Mouse (Mus musculus) megakaryocyte-erythroid progenitor cell, adult 5-6 weeks (primary cell): ENCODE measurements around the gene Hs3st2. TPM values are rescaled to one million over a fixed set of nuclear protein-coding genes. Genes with fewer than 3 reads are reported as not detected.
A peak's percentile ranks its signal among the peaks of the same experiment; 100 is the strongest.
"Not testable (repeated sequence)": the region's sequence is repeated elsewhere in the genome, so short reads cannot be mapped to it uniquely, and the experiment has no call there.

Experiments used
- ATAC-seq: replicated peaks from 2 replicates; pipeline ENCODE4 v1.8.0; 2016; ENCODE audit warnings: mild to moderate bottlenecking, inconsistent platforms; ENCODE audit not compliant: severe bottlenecking, poor library complexity, low FRiP score, low TSS enrichment
- total RNA-seq, 2 experiments: library from RNA; stranded (forward) in 1 of 2; stranded (reverse) in 1 of 2; fragments of 200-1000, 215-1000 nt in 1 of 2; fragments of >200 nt in 1 of 2; fragmentation: Nextera tagmentation in 1 of 2; gene quantifications; 2 replicates each; pipeline ENCODE4 v1.2.3; 2014 to 2017

Hs3st2 gene
- total RNA-seq (2014; fragmentation: Nextera tagmentation) (not detected in 2 replicates), total RNA-seq (2017) (not detected in 2 replicates)

DNA sequence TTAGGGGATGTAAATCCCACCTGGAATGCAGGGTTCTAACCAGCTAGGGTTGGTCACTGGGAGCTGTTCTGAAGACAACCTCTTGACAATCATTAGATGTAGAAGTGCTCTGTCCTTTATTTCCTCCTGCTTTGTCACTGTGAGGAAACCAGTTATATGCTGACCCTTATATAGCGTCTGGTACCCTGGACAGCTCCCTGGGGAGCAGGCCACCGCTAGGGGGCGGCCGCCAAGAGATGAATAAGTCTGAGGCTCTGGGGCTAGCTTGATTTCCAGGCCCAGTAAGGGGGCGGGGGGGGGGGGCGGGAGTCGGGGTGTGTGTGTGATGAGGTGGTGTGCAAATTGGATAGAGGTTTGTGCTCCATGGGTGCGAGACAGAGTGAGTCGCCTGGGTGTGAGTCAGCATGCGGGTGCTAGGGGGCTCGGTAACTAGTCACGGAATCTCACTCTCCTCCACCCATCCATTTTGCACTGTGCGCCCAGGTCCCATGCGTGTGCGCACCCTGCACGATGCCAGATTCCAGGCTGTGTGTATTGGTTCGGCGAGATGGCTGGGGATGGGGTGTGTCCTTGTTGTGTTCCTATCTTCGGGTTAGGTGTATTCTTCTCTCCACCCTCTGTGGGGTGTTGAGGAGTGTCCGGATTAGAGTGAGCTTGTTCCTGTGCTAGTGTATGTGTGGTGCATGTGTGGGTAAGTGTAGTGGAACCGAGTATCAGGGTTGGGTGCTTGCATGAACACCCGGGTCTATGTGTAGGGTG lies at the start of gene Hs3st2:
TSS of gene Hs3st2 (plus strand) at position 635 of the 759 bp plus-strand sequence.
- peak; percentile 67 for ATAC-seq

DNA sequence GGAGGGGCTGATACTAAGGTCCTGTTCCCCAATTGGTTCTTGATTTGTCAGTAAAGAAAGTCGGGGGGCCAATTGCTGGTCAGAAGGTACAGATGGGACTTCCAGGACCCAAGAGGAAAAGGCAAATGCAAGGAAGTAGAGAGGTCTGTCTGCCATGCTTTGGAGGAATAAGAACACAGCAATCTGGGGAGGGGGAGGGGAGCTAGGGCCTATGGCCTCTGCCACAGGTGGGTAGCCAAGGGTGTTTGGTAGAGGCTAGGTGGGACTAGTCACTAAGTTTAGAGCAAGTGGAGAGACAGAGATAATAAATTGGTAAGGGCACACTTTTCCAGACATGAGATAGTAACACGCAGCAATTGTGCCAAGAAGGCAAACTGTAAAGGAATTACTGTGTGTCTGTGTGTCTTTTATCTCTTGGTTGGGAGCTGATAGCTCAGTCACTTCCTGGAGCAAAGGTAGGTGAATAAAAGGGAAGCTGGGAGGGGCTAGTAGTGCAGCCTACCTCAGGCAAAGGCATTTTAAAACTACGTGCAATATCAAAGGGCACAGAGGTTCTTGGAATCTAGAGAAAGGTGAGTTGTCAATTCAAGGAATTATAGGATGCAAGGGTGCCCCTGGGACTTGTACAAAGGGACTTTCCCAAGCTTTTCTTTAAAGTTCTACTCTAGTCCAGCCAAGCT lies 43.2 kb upstream of the Hs3st2 start:
- no peak for ATAC-seq

DNA sequence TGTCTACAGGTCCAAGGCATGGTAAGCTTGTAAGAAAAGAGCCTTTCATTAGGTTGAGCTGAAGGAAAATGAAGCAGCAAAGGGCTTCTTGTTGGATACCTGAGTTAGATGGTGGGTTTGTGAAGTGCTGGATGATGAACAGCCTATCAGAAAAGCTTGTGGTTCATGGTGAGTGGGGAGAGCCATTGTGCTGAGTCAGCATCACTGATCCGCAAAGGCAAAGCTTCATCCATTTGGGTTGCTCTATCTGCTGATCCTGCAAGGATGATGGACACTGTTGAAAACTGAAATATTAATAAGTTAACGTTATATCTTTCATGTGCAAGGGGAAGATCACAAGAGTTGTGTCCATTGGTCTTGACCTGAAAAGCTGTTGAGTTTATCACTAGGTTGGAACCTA lies 40.0 kb upstream of the Hs3st2 start:
- no peak for ATAC-seq

DNA sequence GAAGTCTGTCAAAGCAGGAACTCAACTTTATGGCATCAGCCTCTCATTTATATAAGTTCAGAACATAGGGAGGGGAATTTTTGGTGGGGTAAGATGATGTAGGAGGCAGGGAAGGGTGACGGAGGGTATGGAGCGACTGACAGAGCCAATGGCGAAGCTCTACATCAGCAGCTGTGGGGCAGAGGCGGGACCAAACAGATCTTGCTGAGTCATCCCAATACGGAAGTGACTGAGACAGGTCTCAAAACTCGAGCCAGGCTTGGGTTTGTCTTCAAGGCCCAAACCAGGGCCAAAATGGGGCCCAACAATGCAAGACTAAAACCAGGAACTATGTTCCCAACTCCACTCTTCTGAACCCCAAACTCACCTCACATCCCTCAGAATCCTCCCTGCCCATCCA lies 30.2 kb upstream of the Hs3st2 start:
- ATAC-seq: not testable (repeated sequence)

DNA sequence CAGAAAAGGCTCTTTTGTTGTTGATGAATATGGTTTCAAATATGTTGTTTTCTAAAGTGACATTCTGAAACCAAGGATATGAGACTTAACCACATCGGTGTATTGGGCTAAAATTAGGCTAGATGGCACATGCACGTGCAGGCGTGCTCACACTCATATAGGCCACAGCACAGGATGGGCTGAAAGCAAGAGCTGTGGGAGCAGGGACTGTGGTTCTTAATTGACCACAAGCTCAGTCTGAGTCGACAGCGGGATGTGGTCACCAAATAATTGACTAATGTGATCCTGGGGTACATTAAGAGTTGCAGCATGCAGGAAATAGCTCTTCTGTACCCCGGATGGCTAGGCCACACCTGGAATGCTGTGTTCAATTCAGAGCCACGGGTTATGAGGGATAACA lies 26.1 kb upstream of the Hs3st2 start:
- no peak for ATAC-seq

DNA sequence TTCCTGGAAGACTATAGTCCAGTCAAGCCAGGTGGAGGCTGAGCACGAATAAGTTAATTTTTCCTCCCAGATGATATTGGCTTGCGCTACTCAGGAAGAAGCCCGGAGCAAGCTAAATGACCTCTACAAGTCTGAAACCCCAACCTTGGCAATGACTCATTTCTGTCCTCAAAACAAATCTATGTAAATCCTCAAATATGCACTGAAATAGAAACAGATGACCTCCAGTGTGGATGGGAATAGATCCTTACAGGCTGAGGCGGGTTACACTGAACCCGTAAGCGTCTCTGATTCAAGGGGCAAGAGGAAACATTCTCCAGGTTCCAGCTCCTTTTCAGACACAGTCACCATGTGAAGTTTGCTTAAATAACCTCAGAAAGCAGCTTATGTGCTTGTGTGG lies 24.5 kb upstream of the Hs3st2 start:
- no peak for ATAC-seq

DNA sequence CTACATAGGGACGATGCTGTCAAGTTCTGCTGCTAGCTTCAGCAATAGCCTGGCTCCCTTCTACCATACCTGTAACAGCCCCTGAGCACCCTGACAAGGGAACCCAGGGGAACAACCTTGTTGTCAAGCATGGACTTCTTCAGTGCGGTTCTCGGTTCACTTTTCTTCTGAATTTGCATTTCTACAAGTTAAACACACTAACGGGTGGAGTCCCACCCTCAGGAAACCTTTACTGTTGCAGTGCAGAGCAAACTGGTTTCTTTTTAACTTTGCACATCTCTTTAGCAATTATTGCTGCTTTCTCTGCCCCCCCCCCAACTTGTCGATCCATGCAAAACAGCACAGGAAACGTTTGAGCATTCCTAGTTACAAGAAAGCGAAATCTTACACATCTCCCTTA lies 19.7 kb upstream of the Hs3st2 start:
- no peak for ATAC-seq

DNA sequence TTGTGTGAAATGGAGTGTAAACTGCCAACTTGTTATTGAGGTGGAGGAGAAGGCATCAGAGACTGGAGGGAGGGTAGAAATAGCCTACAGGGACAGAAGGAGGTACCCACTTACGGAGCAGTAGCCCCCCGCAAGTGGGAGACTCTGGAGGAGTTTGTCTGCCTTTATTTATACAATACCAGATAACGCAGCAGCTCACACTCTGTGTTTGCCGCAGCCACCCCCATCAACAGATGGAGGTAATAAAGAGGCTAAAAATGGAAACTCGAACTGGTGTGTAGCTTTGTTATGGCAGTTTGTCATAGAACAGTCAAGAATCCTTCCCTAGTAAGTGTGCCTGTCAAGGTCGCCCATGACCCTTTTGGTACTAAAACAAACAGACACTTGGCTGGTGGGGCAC lies 16.2 kb upstream of the Hs3st2 start:
- no peak for ATAC-seq

DNA sequence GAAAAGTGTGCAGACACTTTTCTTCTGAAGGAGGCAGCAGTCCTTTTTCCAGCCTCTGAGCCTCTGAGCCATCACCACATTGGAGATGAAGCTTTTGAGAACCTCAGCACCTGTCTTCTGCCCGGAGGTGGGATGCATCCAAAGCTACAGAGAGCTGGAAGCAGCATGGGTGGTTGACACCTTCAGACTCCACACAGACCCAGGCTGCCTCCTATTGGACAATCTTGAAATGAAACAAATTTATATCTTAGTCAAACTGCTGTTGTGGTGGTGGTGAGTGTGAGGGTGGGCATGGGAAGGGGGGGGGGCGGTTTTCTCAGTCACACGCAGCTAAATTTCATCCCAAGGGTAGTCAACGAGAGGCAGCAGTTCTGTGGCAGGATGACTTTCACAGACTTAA lies 12.7 kb upstream of the Hs3st2 start:
- no peak for ATAC-seq

DNA sequence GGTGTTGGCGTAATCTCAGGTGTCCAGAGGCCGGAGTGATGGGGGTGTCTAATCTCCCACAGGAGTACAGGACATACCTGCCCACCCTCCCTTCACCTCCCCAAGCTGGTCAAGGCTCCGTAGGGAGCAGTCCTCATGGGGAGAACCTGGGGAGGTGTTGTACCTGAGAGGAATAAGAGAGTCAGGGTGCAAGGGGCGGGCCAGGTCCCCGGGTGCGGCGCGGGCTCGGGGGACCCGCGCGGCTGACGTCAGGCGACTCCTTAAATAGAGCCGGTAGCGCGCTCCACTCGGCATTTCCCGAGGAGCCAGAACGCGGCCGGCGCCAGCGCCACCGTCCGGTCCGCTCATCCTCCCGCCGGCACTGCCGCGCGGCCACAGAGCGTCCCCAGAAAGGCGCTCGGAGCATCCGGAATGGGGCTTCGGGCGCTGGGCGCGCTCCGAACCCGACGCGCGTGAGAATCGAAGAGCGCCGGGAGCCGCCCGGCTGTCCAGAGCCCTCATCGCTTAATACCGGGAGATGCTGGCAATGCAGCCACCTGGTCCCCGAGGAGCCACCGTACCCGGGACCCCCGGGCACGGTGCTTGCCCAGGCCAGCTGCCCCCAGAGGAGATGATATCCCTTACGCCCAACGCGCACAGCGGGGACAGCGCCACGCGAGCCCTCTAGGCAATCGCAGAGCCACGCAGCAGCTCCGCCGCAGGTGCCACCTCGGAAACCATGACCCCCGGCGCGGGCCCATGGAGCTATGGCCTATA lies 503 bp downstream of the Hs3st2 start:
- ATAC-seq: 0 out of 2 replicates have a peak, but pooled peaks have one; percentile 18

DNA sequence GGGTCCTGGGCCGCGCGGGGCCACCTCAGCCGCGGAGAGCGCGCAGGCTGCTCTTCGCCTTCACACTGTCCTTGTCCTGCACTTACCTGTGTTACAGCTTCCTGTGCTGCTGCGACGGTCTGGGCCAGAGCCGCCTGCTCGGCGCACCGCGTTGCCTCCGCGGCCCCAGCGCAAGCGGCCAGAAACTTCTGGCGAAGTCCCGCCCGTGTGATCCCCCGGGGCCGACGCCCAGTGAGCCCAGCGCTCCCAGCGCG lies 1.0 kb downstream of the Hs3st2 start:
- ATAC-seq: no peak

DNA sequence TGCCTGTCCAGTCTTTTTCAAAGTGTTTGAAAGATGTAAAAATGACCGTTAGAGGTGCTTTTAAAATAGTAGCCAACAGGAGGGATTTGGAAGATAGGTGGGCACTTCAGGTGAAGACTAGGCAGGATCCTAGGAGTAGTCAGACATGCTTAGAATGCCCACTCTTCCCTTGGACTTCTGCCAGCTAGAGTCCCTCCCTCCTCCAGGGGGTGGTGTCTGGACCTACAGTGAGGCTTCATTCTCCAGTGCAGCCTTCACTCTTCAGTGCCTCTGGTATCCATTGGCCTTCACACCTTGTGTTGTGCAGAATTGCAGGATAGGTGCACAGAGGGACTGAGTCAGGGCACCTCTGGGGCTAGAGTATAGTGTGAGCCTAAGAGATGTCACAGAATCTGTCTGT lies 2.2 kb downstream of the Hs3st2 start:
- ATAC-seq: no peak

DNA sequence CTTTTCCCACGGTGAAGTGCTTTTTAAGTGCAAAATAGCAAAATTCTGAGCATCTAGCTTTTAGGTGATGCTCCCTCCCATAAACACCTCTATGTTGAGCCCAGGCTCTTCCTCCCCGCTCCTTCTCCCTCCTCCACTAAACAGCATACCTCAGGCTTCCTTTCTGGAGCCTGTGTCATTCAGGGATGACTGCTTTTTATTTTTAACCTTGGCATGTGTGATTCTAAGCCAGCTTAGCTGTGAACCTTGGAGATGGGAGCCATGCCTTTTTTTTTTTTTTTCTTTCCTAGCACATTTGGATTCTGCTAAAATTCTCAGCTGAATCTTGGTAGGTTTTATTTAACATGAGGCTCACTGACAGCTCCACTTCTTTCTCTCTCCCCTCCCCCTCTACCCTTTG lies 3.2 kb downstream of the Hs3st2 start:
- ATAC-seq: no peak

DNA sequence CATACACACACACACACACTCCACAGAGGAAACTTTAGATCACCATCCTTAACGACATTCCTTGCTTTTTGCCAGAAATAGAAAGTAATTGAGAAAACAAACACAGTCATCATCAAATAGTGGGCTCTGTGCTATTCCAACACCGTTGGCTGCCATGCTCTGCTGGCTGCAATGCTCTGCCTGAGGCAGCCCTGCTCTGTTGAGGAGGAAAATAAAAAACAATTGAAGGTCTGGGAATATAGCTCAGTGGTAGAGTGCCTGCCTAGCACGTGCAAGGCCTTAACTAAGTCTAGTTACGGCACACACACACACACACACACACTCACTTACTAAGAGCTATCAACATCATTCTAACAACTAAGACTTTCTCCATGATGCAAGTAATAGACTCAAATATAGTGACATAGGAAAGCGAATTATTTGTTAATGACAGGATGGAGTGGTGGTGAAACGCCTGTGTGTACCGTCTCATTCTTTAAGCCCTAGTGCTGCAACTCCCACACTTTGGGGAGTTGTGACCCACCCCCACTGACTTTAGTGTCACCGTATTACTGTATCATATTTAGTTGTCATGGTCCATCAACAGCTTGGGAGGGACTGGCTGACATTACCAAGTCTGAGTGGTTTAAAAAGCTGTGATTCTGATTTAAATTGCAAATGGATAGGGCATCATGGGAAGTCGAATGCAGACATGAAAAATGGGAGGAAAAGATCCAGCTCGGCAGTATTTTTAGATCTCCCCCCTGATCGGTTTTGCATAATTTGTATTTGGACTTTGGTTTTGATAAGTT lies 19.3 kb downstream of the Hs3st2 start:
- ATAC-seq: no peak

DNA sequence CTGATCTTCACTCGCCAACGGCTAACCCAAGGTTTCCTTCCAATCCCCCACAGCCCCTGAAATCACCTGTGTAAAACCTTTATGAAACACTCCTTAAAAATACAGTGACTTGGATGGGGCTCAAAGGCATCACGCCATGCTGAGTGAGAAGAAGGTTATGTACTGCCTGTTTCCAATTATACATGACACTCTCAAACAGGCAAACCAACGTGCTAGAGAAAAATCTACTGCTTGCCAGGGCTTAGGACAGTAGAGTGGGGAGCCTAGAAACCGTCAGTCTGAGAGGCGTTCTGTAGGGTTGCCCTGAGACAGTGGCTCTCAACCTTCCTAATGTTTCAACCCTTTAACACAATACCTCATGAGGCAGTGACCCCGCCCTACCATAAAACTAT lies 19.8 kb downstream of the Hs3st2 start:
- ATAC-seq: no peak

DNA sequence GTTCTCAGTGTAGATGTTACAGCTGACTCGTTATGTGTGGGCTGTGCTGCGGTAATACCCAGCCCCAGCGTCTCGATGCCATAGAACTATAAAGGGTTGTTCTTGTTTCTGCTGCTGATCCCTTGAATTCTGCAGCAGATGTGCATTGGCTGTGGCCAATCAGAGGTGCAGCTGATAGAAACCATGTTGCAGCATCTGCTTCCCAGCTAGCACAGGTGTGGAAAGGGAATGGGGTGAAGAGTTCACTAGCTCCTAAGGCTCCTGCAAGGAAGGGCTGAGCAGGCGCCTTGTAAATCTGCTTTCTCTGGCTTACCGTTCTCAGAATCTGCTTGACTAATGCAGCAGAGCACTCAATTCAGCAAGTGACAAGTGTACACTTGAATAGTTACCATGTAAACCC lies 45.2 kb downstream of the Hs3st2 start:
- no peak for ATAC-seq

DNA sequence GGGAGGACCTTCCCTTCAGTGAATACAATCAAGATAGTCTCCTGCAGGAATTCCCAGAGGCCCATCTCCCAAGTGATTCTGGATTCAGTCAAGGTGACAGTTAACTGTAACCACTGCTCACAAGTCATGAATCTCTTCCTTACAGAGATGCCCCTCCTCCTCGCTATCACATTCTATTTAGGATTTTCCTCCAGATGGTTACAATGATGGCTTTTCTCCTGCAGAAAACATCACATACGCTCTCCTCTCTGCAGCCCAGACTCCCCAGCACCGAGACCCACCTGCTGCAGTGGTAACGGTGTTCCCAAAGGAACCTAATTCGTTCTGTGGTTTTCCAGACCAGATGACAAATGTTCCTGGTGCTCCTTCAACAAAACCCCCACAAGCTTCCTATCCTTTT lies 49.5 kb downstream of the Hs3st2 start:
- ATAC-seq: no peak

DNA sequence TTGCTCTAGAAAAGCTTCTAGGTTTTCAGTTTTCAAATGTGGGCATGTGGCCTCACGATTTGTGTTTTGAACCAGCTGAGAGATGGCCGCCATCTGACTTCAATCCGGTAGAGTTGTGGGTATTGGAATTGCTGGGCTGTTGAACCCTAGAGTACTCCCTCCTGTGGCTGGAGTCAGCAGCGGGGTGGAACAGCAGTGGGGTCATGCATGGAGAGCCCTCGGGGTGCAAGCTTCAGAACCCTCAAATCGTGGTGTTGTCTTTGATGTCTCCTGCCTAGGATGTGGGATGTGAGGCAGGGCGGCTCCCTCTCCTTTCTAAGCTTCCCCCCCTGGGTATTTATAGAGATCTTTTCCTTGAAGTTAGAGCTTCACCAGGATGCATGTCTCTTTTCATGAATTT lies 52.7 kb downstream of the Hs3st2 start:
- no peak for ATAC-seq

DNA sequence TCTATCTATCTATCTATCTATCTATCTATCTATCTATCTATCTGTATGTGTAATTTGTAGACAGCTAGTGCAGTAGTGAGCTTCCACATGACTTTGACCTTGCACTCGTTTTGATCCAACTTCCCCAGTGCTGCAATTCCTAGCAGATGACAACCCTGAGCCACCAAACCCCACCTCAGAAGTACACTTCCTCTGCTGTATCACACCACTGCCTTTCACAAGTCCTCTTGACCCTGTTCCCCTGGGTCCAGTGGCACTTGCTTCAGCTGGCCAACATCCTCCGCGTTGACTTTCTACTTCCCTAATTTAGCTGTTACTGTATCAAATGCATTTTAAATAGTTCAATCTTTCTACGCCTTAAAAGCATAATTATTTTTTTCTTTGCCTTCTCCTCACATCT lies 54.6 kb downstream of the Hs3st2 start:
- no peak for ATAC-seq
